In genomic region chr10:20104271-20104931, GRCm38 (mm10) we compare ENCODE assay signal across 8 mouse cellular contexts. TPM values are rescaled to one million over a fixed set of nuclear protein-coding genes. Genes with fewer than 3 reads are reported as not detected.
DNase-seq lines count a peak whose midpoint lies in the region; ATAC-seq and TF ChIP-seq lines count a peak whose summit lies in the region.

No protein-coding gene starts in this region.

- WGBS in forebrain, embryonic 13.5 days, result 79% methylated on average over 8 of the region's 8 CpGs
- WGBS in forebrain, embryonic 10.5 days, result 83% methylated on average over 8 of the region's 8 CpGs
- WGBS in heart, embryonic 15.5 days, result 46% methylated on average over 8 of the region's 8 CpGs
- 38% methylated on average over 8 of the region's 8 CpGs for WGBS in lung, postnatal 0 days

- no peak overlapping the region for H3K27ac ChIP-seq in forebrain, embryonic 13.5 days
- no peak overlapping the region for H3K27ac ChIP-seq in forebrain, embryonic 10.5 days
- peak overlapping the region; percentile 51 for H3K27ac ChIP-seq in heart, embryonic 15.5 days
- H3K27ac ChIP-seq in lung, postnatal 0 days (ENCODE audit: low read length), result peak overlapping the region; percentile 71

- no peaks in the 10 kb centered on the region for H3K27me3 ChIP-seq in forebrain, embryonic 13.5 days
- no peaks in the 10 kb centered on the region for H3K27me3 ChIP-seq in forebrain, embryonic 10.5 days (ENCODE audit: poor library complexity, severe bottlenecking)
- no peaks in the 10 kb centered on the region for H3K27me3 ChIP-seq in heart, embryonic 15.5 days
- H3K27me3 ChIP-seq in lung, postnatal 0 days (replicated peaks; ENCODE audit: insufficient read depth, low read length), result no peaks in the 10 kb centered on the region

- TF ChIP-seq EP300 in lung, postnatal 0 days (IDR thresholded peaks at IDR 0.05), result peak; percentile 99

- no peak for TF ChIP-seq CTCF in lung, postnatal 0 days (IDR thresholded peaks at IDR 0.05)

- 0 out of 2 replicates have a peak, but pooled peaks have one; percentile 33 for ATAC-seq in forebrain, embryonic 13.5 days
- peak; percentile 79 for ATAC-seq in heart, embryonic 15.5 days (replicated peaks; ENCODE audit: insufficient number of reproducible peaks, insufficient read depth, low FRiP score, low read depth)
- ATAC-seq in lung, postnatal 0 days, result peak; percentile 96

- DNase-seq in forebrain, embryonic 10.5 days (ENCODE audit: extremely low spot score, low spot score), result no peak
- DNase-seq in CD4-positive helper T cell, adult 2 months (ENCODE audit: low read depth, low spot score), result peak; percentile 31
- peak; percentile 76 for DNase-seq in c-Kit-positive CD71-negative TER-119-negative erythroid progenitor cells, embryonic 14.5 days (ENCODE audit: low read depth)
- peak; percentile 98 for DNase-seq in lung, postnatal 0 days (ENCODE audit: low spot score)
- DNase-seq in urinary bladder, postnatal 36 days (ENCODE audit: low spot score in 2 of 2), result peak; percentile 78 to 88
- no peak for DNase-seq in spleen, postnatal 10 days (ENCODE audit: low spot score in 2 of 2)

- H3K9me3 ChIP-seq in forebrain, embryonic 13.5 days (replicated peaks), result no peaks in the 10 kb centered on the region
- no peaks in the 10 kb centered on the region for H3K9me3 ChIP-seq in forebrain, embryonic 10.5 days
- H3K9me3 ChIP-seq in heart, embryonic 15.5 days (replicated peaks), result no peaks in the 10 kb centered on the region
- H3K9me3 ChIP-seq in lung, postnatal 0 days (ENCODE audit: low read length), result no peaks in the 10 kb centered on the region

- no peaks in the 10 kb centered on the region for H3K4me1 ChIP-seq in forebrain, embryonic 13.5 days
- H3K4me1 ChIP-seq in forebrain, embryonic 10.5 days, result no peaks in the 10 kb centered on the region
- peaks cover 17% of the 10 kb centered on the region for H3K4me1 ChIP-seq in heart, embryonic 15.5 days (replicated peaks)
- H3K4me1 ChIP-seq in lung, postnatal 0 days (ENCODE audit: insufficient read depth, low read depth, low read length), result peaks cover 4% of the 10 kb centered on the region; the same call in 1 of the 2 replicates

- H3K4me3 ChIP-seq in forebrain, embryonic 13.5 days, result no peak overlapping the region
- H3K4me3 ChIP-seq in forebrain, embryonic 10.5 days, result no peak overlapping the region
- H3K4me3 ChIP-seq in heart, embryonic 15.5 days, result no peak overlapping the region
- H3K4me3 ChIP-seq in lung, postnatal 0 days (ENCODE audit: low read depth, low read length), result no peak overlapping the region

- no peaks in the 10 kb centered on the region for H3K36me3 ChIP-seq in forebrain, embryonic 13.5 days (ENCODE audit: poor library complexity, severe bottlenecking)
- no peaks in the 10 kb centered on the region for H3K36me3 ChIP-seq in forebrain, embryonic 10.5 days (replicated peaks)
- peaks cover 25% of the 10 kb centered on the region; the same call in 1 of the 2 replicates for H3K36me3 ChIP-seq in heart, embryonic 15.5 days
- peaks cover 7% of the 10 kb centered on the region for H3K36me3 ChIP-seq in lung, postnatal 0 days (ENCODE audit: insufficient read depth, low read length)

- H3K4me2 ChIP-seq in forebrain, embryonic 13.5 days, result no peak overlapping the region
- H3K4me2 ChIP-seq in heart, embryonic 15.5 days, result no peak overlapping the region
- H3K4me2 ChIP-seq in lung, postnatal 0 days (replicated peaks; ENCODE audit: low read depth, low read length), result no peak overlapping the region

- H3K9ac ChIP-seq in forebrain, embryonic 13.5 days, result no peak overlapping the region
- H3K9ac ChIP-seq in heart, embryonic 15.5 days, result no peak overlapping the region
- H3K9ac ChIP-seq in lung, postnatal 0 days (replicated peaks; ENCODE audit: low read depth), result no peak overlapping the region

RNA-seq across cellular contexts. Expression of gene Map7, which starts 43.9 kb away (rescaled TPM):
- polyA plus RNA-seq in forebrain, embryonic 13.5 days (2015; fragmentation: Nextera tagmentation; extraction: Ambion mirVana), result 4.1 and 4.4 TPM in 2 replicates
- 9.1 and 10.9 TPM in 2 replicates for polyA plus RNA-seq in forebrain, embryonic 10.5 days (2016; fragmentation: Nextera tagmentation; extraction: Ambion mirVana)
- 6.4 and 7.2 TPM in 2 replicates for polyA plus RNA-seq in heart, embryonic 15.5 days (2015; fragmentation: Nextera tagmentation; extraction: Ambion mirVana)
- polyA plus RNA-seq in lung, postnatal 0 days (2015; fragmentation: Nextera tagmentation; extraction: Ambion mirVana), result 12.9 and 14.4 TPM in 2 replicates

Comparison
In these comparisons a context has a peak if more than half of its experiments do, and no peak if none do; other contexts are left out.
1. ATAC-seq: peak in every context shown above with its lines; median percentile 96 in lung, postnatal 0 days; 79 in heart, embryonic 15.5 days; 33 in forebrain, embryonic 13.5 days.
2. H3K27ac ChIP-seq: peak in heart, embryonic 15.5 days (single experiment) and lung, postnatal 0 days (single experiment); none in forebrain, embryonic 13.5 days (single experiment) and forebrain, embryonic 10.5 days (single experiment).
3. DNase-seq: peak in CD4-positive helper T cell, adult 2 months (single experiment), c-Kit-positive CD71-negative TER-119-negative erythroid progenitor cells, embryonic 14.5 days (single experiment), lung, postnatal 0 days (single experiment) and urinary bladder, postnatal 36 days (2 of 2); none in forebrain, embryonic 10.5 days (single experiment) and spleen, postnatal 10 days (0 of 2).